Comparison of ENCODE assay signal across 21 mouse cellular contexts in genomic region chr7:24563191-24563836, GRCm38 (mm10). TPM values are rescaled to one million over a fixed set of nuclear protein-coding genes. Genes with fewer than 3 reads are reported as not detected.
"Had no signal": no experiment of that assay in that cellular context is flagged by ENCODE, and none has a peak within 500 bp of the region (broad histone marks: within the 10 kb centered on the region; RNA-seq: fewer than 3 reads in every experiment).

No protein-coding gene starts in this region.

- H3K4me3 ChIP-seq: lung, embryonic 15.5 days; megakaryocyte, embryonic 14.5 days; midbrain, embryonic 13.5 days; midbrain, embryonic 15.5 days; neural tube, embryonic 12.5 days; stomach, embryonic 15.5 days had no signal

- H3K27me3 ChIP-seq: lung, embryonic 15.5 days; megakaryocyte, embryonic 14.5 days; midbrain, embryonic 13.5 days; midbrain, embryonic 15.5 days; neural tube, embryonic 12.5 days; stomach, embryonic 15.5 days had no signal

- H3K4me1 ChIP-seq: lung, embryonic 15.5 days; midbrain, embryonic 13.5 days; midbrain, embryonic 15.5 days; neural tube, embryonic 12.5 days; stomach, embryonic 15.5 days had no signal

- DNase-seq: liver, postnatal 0 days; lung, adult 2 months; lung, postnatal 14 days; lung, postnatal 36 days; right cerebral cortex, postnatal 14 days; thymus, adult 2 months; thymus, postnatal 25 days; thymus, postnatal 4 days had no signal

- H3K27ac ChIP-seq: lung, embryonic 15.5 days; macrophage; midbrain, embryonic 13.5 days; midbrain, embryonic 15.5 days; neural tube, embryonic 12.5 days; stomach, embryonic 15.5 days had no signal

- H3K9me3 ChIP-seq: lung, embryonic 15.5 days; megakaryocyte, embryonic 14.5 days; midbrain, embryonic 13.5 days; midbrain, embryonic 15.5 days; neural tube, embryonic 12.5 days; stomach, embryonic 15.5 days had no signal

- H3K4me2 ChIP-seq: lung, embryonic 15.5 days; midbrain, embryonic 11.5 days; midbrain, embryonic 13.5 days; midbrain, embryonic 15.5 days; neural tube, embryonic 12.5 days; stomach, embryonic 15.5 days had no signal

- H3K9ac ChIP-seq: liver, postnatal 0 days; lung, embryonic 15.5 days; midbrain, embryonic 13.5 days; midbrain, embryonic 15.5 days; neural tube, embryonic 12.5 days; stomach, embryonic 15.5 days had no signal

RNA-seq across cellular contexts. Expression of gene Pinlyp, which starts 17.4 kb away (rescaled TPM):
- total RNA-seq: megakaryocyte progenitor cell, adult 5-6 weeks; midbrain, postnatal 0 days; monocyte, adult 5-6 weeks; neutrophil, adult 5-6 weeks had no signal
- polyA plus RNA-seq: liver, postnatal 0 days; macrophage; midbrain, embryonic 11.5 days; midbrain, embryonic 13.5 days; midbrain, embryonic 15.5 days; midbrain, postnatal 0 days; neural tube, embryonic 12.5 days; neural tube, embryonic 14.5 days had no signal

RNA-seq across cellular contexts. Expression of gene Zfp575, which starts 24.1 kb away (rescaled TPM):
- total RNA-seq: monocyte, adult 5-6 weeks; neutrophil, adult 5-6 weeks had no signal
